Mouse (Mus musculus): ENCODE data around the gene Slc17a9. TPM values are rescaled to one million over a fixed set of nuclear protein-coding genes. Genes with fewer than 3 reads are reported as not detected.

The Slc17a9 gene
- total and polyA plus RNA-seq, 2 experiments from 2014 or later, result 0.10 to 0.19 TPM

DNA sequence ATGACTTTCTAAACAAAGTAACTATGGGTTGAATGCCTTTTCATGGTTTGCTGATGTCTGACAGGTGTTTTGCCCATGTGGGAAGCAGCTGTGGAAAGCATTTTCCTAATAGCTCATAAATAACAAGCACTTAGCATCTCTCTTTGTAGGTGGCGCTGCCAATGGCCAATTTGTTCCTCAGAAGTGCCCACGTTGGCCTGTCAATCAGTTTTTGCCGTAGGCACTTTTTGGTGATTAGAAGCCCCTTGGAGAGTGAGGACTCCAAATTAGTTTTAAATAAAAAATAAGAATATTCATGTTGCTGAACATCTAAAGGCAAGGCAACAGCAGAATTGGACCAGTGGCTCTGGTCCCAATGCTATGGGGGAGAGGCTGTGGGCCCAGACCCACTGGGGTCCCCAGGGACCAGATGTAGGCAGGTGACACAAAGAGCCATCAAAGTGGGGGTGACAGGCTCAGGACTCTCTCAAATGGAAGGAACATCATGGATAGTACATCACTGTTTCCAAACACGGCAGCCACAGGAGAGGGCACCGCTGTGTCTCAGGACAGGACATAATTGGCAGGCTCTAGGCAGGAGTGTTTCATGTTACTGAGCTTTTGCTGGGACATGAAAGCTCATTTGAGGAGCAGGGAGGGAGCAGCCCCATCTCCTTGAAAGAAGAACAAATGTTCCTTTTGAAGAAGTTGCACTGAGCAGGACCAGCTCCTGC lies 30.1 kb downstream of the Slc17a9 start:
- H3K27me3 ChIP-seq (ENCODE audit: insufficient read depth, low read length), result no peaks in the 10 kb centered on the region; the same call in 1 of the 2 replicates
- no peak overlapping the region for H3K4me2 ChIP-seq (ENCODE audit: low read depth)
- DNase-seq (no peak), ATAC-seq (no peak)
- H3K27ac ChIP-seq (ENCODE audit: low read depth, low read length), result no peak overlapping the region
- TF ChIP-seq CTCF (IDR thresholded peaks at IDR 0.05; ENCODE audit: low read depth), result no peak
- no peak overlapping the region for H3K4me3 ChIP-seq (ENCODE audit: low read depth, low read length)
- H3K4me1 ChIP-seq (ENCODE audit: insufficient read depth), result no peaks in the 10 kb centered on the region
- WGBS, result 44% methylated on average over 5 of the region's 5 CpGs
- no peaks in the 10 kb centered on the region for H3K36me3 ChIP-seq (ENCODE audit: insufficient read depth)
- no peaks in the 10 kb centered on the region for H3K9me3 ChIP-seq (ENCODE audit: low read length)
- no peak overlapping the region for H3K9ac ChIP-seq

DNA sequence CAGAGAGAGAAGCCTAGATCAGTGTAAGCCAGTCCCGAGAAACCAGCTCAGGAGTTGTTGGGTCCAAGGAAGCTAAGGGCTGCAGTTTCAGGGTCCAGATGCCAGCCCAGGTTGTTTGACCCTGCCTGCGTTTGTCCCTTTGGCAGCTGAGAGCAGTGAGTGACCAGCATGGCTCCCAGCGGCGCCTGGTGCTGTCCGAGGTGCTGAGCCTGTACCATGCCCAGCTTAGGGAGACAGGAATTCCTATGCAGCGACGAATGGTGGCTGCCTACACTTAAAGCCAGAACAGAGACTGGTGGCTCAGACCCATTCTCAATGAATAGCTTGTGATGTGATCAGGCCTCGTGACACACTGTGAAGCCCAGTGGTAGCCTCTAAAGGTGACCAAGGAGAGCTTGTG lies 30.8 kb downstream of the Slc17a9 start:
- Histone ChIP-seq H3K4me3 (ENCODE audit: low read depth, low read length) (no peak overlapping the region), H3K9me3 (ENCODE audit: low read length) (no peaks in the 10 kb centered on the region), H3K4me2 (ENCODE audit: low read depth) (no peak overlapping the region), H3K36me3 (ENCODE audit: insufficient read depth) (no peaks in the 10 kb centered on the region), H3K27ac (ENCODE audit: low read depth, low read length) (no peak overlapping the region), H3K27me3 (ENCODE audit: insufficient read depth, low read length) (no peaks in the 10 kb centered on the region; the same call in 1 of the 2 replicates), H3K4me1 (ENCODE audit: insufficient read depth) (no peaks in the 10 kb centered on the region), H3K9ac (no peak overlapping the region)
- ATAC-seq (no peak), DNase-seq (no peak)
- no peak for TF ChIP-seq CTCF (IDR thresholded peaks at IDR 0.05; ENCODE audit: low read depth)
- 8% methylated on average over 8 of the region's 8 CpGs for WGBS

GRCm38 (mm10) chr2:180756786-180757185 lies 31.7 kb downstream of the Slc17a9 start:
- ATAC-seq, result no peak
- H3K4me2 ChIP-seq (ENCODE audit: low read depth), result no peak overlapping the region
- no peak overlapping the region for H3K27ac ChIP-seq (ENCODE audit: low read depth, low read length)
- no peak overlapping the region for H3K4me3 ChIP-seq (ENCODE audit: low read depth, low read length)
- 41% methylated on average over 2 of the region's 2 CpGs for WGBS
- no peaks in the 10 kb centered on the region for H3K9me3 ChIP-seq (ENCODE audit: low read length)
- no peak for DNase-seq
- TF ChIP-seq CTCF (IDR thresholded peaks at IDR 0.05; ENCODE audit: low read depth), result no peak
- no peak overlapping the region for H3K9ac ChIP-seq
- no peaks in the 10 kb centered on the region for H3K36me3 ChIP-seq (ENCODE audit: insufficient read depth)
- H3K4me1 ChIP-seq (ENCODE audit: insufficient read depth), result no peaks in the 10 kb centered on the region
- no peaks in the 10 kb centered on the region; the same call in 1 of the 2 replicates for H3K27me3 ChIP-seq (ENCODE audit: insufficient read depth, low read length)

GRCm38 (mm10) chr2:180758513-180759263 lies 33.6 kb downstream of the Slc17a9 start:
- Histone ChIP-seq H3K36me3 (ENCODE audit: insufficient read depth) (no peaks in the 10 kb centered on the region), H3K27ac (ENCODE audit: low read depth, low read length) (peak overlapping the region; percentile 9; the same call in 1 of the 2 replicates), H3K9me3 (ENCODE audit: low read length) (no peaks in the 10 kb centered on the region), H3K27me3 (ENCODE audit: insufficient read depth, low read length) (no peaks in the 10 kb centered on the region; the same call in 1 of the 2 replicates), H3K4me3 (ENCODE audit: low read depth, low read length) (no peak overlapping the region), H3K9ac (no peak overlapping the region), H3K4me1 (ENCODE audit: insufficient read depth) (no peaks in the 10 kb centered on the region), H3K4me2 (ENCODE audit: low read depth) (no peak overlapping the region)
- DNase-seq, result peak; percentile 40
- WGBS, result 27% methylated on average over 15 of the region's 15 CpGs
- peak; percentile 69 for ATAC-seq
- TF ChIP-seq CTCF (IDR thresholded peaks at IDR 0.05; ENCODE audit: low read depth), result no peak

- Histone ChIP-seq H3K4me1 (ENCODE audit: insufficient read depth) (no peaks in the 10 kb centered on the region), H3K27ac (ENCODE audit: low read depth, low read length) (no peak overlapping the region), H3K4me2 (ENCODE audit: low read depth) (no peak overlapping the region), H3K9ac (no peak overlapping the region), H3K4me3 (ENCODE audit: low read depth, low read length) (no peak overlapping the region), H3K9me3 (ENCODE audit: low read length) (no peaks in the 10 kb centered on the region), H3K27me3 (ENCODE audit: insufficient read depth, low read length) (no peaks in the 10 kb centered on the region; the same call in 1 of the 2 replicates), H3K36me3 (ENCODE audit: insufficient read depth) (no peaks in the 10 kb centered on the region)
- TF ChIP-seq CTCF (IDR thresholded peaks at IDR 0.05; ENCODE audit: low read depth), result no peak
- WGBS, result 49% methylated on average over 11 of the region's 11 CpGs
- no peak for DNase-seq
- ATAC-seq, result no peak
Observed at GRCm38 (mm10) chr2:180764986-180765385, 39.9 kb downstream of the Slc17a9 start.

DNA sequence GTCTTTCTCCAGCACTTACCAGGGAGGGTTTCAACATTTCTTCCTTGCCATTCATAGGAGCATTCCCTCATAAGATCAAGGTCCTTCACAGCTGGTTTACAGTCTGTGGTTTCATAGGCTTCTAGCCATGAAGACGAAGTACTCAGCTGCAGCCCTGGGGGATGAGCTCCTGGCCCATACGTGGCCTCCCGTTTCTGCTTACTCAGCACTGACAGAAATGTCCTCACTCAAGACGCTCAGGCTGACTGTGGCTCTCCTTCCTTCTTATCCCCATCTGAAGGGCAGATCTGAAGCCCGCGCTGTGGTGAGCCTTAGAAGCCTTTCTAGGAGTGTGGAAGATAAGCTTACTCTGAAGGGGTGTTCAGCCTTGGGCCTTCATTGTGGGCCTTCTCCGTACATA lies 40.6 kb downstream of the Slc17a9 start:
- Histone ChIP-seq H3K27me3 (ENCODE audit: insufficient read depth, low read length) (no peaks in the 10 kb centered on the region; the same call in 1 of the 2 replicates), H3K4me2 (ENCODE audit: low read depth) (no peak overlapping the region), H3K4me3 (ENCODE audit: low read depth, low read length) (no peak overlapping the region), H3K9ac (no peak overlapping the region), H3K36me3 (ENCODE audit: insufficient read depth) (no peaks in the 10 kb centered on the region), H3K27ac (ENCODE audit: low read depth, low read length) (no peak overlapping the region), H3K4me1 (ENCODE audit: insufficient read depth) (no peaks in the 10 kb centered on the region), H3K9me3 (ENCODE audit: low read length) (no peaks in the 10 kb centered on the region)
- no peak for ATAC-seq
- 83% methylated on average over 7 of the region's 7 CpGs for WGBS
- no peak for TF ChIP-seq CTCF (IDR thresholded peaks at IDR 0.05; ENCODE audit: low read depth)
- DNase-seq, result no peak

DNA sequence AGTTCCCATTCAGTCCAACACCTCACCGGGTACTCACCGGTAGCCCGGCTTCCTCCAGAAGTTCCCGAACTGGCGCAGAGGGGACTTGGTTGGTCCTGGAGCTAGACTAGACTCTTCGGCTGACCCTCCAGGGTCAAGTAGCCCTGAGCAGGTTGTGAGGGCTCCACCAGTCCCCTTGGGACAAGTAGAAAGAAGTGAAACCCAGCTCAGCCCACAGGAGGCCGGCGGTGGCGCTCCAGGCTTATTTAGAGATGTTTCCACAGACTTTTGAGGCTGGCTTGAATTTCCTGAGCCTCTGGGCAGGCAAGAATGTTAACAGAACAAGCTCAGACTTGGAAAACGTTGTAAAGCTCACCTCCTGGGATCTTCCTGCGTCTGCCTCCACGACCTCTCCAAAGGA lies 50.2 kb downstream of the Slc17a9 start:
- no peak for TF ChIP-seq CTCF (IDR thresholded peaks at IDR 0.05; ENCODE audit: low read depth)
- no peak for DNase-seq
- H3K36me3 ChIP-seq (ENCODE audit: insufficient read depth), result no peaks in the 10 kb centered on the region
- no peak overlapping the region for H3K27ac ChIP-seq (ENCODE audit: low read depth, low read length)
- ATAC-seq, result no peak
- 6% methylated on average over 12 of the region's 12 CpGs for WGBS
- H3K4me3 ChIP-seq (ENCODE audit: low read depth, low read length), result no peak overlapping the region
- H3K27me3 ChIP-seq (ENCODE audit: insufficient read depth, low read length), result peaks cover 73% of the 10 kb centered on the region
- no peaks in the 10 kb centered on the region for H3K4me1 ChIP-seq (ENCODE audit: insufficient read depth)
- no peak overlapping the region for H3K9ac ChIP-seq
- H3K9me3 ChIP-seq (ENCODE audit: low read length), result no peaks in the 10 kb centered on the region
- H3K4me2 ChIP-seq (ENCODE audit: low read depth), result no peak overlapping the region

Data from forebrain, postnatal 0 days (tissue).